Mouse (Mus musculus): ENCODE measurements at regions not wholly inside any gene's neighbourhood (a gene's known extent, or its start where the extent isn't known, plus 50 kb on each side); places are given as distances from the start of the nearest gene placed in this dataset.

DNA sequence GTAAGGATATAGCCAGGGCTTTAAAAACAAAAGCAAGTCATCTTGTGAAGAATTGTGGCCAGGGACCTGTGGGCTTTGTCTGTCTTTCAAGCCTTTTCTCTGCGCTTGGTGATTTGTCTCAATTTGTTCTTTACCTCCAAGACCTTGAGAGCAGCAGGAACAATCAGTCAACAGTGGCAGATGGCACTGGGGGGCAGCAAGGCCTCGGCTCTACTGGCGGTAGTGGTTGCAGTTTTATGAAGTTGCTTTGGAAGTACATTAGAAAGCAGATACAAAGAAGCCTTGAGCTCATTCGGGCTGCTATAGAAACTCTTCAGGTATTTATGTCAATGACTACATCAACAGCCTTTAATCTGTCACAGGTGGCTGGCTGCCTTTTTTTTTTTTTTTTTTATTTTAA, 171.9 kb upstream of the Ccdc122 start:
- no peak for DNase-seq

DNA sequence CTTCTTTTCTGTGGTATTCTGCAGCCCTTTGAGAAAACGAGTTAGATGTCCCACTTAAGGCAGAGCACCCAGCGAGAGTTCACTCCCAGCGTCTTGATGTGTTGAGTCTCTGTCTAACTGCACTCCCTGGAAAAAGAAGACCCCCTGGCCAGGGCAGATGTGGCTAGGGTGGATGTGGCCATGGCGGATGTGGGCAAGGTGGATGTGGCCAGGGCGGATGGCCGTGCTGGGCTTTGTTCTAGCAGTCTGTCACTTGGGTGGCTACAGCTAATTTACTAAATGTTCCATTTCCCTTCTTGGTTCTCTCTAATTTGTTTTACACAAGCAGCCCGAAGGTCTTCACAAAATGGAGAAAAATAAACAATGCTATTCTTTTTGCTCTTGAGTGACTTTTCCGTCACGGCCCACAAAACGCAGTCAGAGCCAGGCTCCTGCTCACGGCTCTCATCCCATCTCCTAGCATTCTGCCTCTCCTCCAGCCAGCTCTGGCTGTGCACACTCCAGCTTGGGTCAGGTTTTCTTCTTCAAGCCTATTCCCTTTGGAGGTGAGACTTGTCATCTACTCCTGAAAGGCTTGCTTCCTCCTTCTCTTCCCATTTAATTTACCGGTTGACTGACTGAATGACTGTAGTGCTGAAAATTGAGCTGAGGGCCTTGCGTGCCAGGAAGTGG, 173.4 kb upstream of the Ccdc122 start:
- DNase-seq, result no peak

DNA sequence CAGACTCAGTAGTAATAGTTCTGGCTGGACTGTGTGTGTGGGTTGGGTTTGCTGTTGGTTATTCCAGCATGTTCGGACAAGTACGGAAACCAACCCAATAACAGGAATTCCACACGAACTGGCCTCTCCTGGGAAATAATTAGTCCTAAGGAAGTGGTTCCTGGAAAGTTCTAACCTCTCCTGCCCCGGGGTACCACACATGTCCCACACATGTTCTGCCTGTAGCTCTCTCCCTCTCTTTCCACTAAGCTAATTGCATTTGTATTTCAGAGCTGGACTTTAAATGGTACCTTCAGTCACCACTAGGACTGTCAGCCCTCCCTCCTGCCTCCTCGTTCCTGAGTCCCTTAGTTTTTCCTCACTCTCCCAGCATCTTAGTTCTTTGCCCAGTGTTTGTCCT, 178.2 kb upstream of the Ccdc122 start:
- no peak for DNase-seq

DNA sequence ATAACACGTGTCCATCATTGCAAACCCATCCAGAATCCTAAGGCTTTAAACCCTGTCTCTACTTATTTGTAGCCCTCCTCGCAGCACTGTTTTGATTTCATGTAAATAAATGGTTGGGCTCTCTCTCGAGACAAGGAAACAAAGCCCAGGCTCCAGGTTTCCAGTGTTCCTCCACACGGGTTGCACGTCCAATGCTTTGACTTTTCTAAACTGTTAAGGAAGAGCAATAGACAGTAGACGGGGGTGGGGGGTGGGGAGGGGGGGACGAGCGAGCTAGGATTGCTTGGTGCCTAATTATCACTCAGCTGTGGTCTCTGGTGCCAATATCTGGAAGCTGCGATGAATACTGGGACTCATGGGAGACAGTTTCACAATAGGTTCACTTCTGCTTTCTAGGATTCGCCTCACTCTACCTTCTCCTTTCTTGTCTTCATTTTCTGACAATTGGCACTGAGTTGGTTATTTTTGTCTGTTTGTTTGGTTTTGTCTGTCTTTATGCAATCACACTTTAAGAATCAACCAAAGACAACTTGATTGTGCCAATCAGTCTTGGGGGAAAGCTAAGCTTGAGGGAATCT, 179.3 kb upstream of the Ccdc122 start:
- DNase-seq, result no peak

DNA sequence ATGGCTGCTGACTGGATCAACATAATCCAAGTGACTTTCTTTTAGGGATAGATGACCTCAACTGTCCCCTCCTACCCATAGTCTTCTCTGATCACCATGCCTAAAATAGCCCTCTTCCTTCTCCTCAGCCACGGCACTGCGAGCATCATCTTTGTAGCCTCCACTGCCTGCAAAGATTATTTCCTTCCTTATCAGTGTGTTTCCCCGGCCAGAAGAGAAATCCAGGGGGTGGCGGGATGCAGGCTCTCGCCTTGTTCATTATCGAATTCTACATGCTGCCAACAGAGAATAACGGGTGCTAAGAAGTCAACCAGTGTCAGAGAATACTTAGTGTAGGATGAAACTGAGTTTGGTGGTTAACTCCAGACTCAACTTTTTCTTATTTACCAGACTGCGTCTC, 180.0 kb upstream of the Ccdc122 start:
- DNase-seq, result no peak

DNA sequence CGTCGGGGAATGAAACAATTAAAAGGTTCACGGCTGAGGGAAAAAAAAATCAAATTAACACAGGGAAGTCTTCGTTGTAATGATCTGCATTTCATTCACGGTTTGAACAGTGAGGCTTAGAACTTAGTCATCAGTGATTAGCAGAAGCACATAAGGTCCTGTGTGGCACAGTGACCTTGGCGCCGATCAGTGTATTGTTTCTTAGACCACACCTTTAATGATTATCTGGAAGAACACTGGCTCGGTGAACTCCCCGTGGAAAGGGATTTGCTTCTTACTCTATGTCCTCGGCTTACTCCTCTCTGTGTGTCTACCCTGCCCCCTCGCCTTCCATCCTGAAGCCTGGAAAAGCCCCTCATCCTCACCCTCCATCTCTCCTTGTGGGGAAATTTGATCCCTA, 181.6 kb upstream of the Ccdc122 start:
- no peak for DNase-seq

GRCm38 (mm10) chr14:76851473-76852214, 184.9 kb upstream of the Ccdc122 start:
- DNase-seq, result no peak

DNA sequence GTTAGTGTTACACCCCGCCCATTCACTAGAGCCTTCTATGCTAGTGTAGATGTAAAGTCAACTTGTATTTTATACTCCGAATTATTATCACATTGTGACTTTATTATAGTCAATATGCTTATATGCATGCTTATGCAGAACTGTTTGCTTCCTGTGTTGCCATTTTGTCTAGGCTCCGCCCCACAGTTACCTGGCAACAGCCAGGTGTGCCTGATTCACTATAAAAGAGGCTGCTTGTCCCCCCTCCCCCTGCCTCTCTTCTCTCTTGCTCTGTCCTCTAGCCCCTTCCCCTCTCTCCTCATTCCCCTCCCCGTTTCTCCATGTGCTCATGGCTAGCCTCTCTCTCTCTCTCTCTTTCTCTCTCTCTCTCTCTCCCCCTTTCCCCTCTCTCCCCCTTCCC, 185.9 kb upstream of the Ccdc122 start:
- no peak for DNase-seq

DNA sequence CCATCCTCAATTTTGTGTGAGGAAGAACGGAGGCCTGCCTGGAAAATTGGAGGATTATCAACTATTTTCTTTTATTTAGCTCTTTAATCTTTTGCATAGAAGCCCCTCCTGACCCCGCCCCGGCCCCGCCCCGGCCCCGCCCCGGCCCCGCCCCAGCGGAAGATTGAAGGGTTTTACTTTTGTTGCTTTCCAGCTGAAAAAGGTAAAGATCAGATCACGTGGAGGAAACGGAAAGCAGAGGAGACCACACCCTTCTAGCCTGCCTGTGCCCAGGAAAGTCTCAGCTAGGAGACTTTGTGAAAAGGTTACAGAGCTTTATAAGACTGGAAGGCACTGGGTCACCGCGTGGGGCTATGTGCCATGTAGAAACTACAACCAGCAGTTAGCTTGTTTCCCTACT, 186.5 kb upstream of the Ccdc122 start:
- DNase-seq, result no peak

DNA sequence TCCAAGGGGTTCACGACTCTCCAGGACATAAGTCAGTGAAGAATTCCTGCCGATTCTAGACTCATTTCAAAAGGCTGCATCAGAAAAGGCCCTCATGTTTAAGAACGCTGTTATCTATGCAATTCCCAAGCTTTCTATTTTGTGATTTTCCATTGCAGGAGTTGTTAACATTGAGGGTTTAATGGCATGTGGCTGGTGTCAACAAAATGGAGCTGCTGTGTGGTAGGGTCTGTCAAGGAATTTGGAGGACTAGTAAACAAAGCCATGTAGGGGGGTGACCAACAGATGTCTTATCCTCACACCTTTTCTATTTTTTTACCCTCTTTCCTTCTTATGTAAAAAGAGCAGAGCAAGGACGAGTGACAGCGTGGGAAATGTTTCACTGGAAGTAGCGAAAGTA, 186.9 kb upstream of the Ccdc122 start:
- no peak for DNase-seq

DNA sequence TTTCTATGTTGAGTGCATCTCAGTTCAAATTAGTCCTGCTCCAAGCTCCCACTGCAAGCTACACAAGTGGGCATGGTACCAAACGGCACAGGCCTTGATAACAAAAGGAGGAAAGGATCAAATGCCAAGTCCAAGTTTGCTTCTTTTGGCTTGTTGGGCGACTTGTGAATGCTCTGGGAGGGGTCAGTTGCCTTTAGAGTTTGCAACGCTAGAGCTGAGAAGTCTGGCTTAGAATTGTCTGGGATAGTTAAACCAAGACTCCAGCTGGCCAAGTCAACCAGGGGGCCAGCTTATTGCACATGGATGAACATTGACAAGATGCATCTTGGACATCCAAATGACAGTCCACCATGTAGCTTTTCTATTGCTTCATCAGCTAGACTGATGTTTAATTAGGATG, 187.5 kb upstream of the Ccdc122 start:
- DNase-seq, result no peak

DNA sequence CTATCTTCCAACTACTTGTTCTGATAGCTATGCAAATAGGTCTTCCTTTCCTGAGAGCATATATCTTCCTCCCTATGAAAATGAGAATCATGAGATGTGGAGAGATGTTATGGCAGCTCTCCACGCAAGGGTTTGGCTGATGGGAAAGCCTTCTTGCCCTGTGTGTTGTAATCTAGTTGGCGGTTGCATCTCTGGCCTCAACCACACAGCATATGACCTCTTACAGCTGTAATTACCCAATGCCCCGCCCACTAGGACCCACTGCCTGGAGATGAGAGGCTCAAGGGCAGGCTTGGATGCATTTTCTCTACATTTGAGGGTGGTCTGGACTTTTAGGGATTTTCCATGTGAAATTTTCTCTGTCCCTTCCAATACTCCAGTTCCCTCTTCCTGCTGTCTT, 190.9 kb upstream of the Ccdc122 start:
- no peak for DNase-seq

DNA sequence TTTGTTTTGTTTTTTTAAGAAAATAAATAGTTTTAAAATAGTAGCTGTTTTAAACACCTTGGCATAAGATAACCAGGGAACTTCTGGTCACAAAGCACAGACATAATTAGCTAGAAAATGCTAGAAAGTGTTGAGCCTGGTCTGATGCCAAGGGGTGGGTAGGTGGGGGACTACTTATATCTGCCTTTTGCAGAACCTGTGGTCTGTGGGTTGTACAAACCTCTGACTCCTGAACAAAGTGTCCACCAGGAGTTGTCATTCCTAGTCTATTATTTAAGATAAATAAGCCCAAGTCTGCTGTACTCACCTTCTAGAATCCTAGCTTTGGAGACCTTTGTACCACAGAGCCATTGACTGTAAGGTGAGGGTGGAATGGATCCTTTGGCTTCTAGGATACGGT, 191.9 kb upstream of the Ccdc122 start:
- DNase-seq, result no peak

GRCm38 (mm10) chr14:76837583-76838220, 198.9 kb upstream of the Ccdc122 start:
- DNase-seq, result no peak

- DNase-seq, result no peak
These were observed 199.6 kb upstream of the Ccdc122 start for GRCm38 (mm10) chr14:76836926-76837516.

DNA sequence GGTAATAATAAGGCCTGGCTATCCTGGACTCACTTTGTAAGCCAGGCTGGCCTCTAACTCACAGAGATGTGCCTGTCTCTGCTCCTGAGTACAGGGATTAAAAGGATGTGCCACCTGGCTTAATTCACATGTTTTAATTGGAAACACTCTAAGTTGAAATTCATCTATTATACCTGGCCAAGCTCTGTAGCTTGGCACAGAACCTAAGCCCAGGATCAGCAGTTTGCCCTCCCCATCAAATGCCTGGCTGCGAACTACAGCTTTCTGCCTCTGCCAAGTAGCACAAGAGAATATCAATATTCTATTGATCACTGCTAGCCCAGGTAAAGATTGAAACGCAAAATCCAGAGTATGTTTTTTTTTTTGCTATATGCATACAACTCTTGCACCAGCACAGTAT, 200.3 kb upstream of the Ccdc122 start:
- no peak for DNase-seq

GRCm38 (mm10) chr14:76834084-76834483, 202.5 kb upstream of the Ccdc122 start:
- no peak for DNase-seq

GRCm38 (mm10) chr14:76829161-76829510, 207.4 kb upstream of the Ccdc122 start:
- DNase-seq, result no peak

GRCm38 (mm10) chr14:76828453-76829160, 208.0 kb upstream of the Ccdc122 start:
- no peak for DNase-seq

GRCm38 (mm10) chr14:76824066-76824465, 212.5 kb upstream of the Ccdc122 start:
- DNase-seq, result no peak

- DNase-seq, result no peak
These were observed 213.7 kb upstream of the Ccdc122 start for GRCm38 (mm10) chr14:76822766-76823325.

DNA sequence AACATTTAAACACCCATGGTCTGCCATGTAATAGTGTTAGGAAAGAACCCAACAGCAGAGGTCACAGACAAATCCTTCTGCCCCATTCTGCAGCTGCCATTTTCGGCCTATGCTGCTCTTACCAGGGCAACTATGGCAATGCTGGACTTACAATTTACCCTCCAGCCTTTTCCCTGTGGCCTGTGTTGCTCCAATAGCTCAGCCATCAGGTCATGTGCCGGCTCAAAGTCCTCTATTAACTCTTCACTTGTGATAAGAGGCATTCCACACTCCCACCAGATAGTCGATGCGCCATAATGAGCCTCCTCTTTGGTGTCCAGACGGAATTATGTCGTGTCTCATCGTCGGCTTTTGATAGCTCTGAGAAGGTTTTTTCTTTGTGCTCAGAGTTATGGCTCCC, 214.7 kb upstream of the Ccdc122 start:
- DNase-seq, result no peak

DNA sequence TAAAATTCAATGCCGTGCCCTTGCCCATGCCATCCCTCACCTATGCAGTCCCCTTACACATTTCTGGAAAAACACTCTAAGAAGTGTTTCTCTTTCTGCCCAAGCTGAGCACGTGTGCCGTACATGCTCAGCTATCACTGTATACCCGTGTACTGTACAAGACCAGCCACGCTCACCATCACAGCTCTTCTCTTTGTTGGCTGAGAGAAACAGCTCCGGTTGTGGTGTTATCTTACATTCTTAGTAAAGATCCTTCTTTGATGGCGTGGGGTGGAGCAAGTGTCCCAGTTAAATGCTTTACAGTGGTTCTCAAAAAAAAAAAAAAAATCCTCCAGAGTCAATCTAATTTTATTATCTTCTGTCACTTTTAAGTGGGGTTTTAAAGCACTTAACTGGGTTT, 215.1 kb upstream of the Ccdc122 start:
- no peak for DNase-seq

Data from cerebellum, adult 8-10 months (tissue).